Mouse (Mus musculus) G1E-ER4 (cell line): Measurements from ENCODE around the gene 4930469K13Rik. TPM values are rescaled to one million over a fixed set of nuclear protein-coding genes. Genes with fewer than 3 reads are reported as not detected.

Source experiments
- GATA1 ChIP-seq: IDR thresholded peaks from one replicate; pipeline ENCODE4 v1.8.0; 2012; ENCODE audit warnings: low read length, inconsistent platforms
- polyA plus RNA-seq: library from polyadenylated mRNA; stranded (reverse); fragments of >175 nt; gene quantifications from 2 replicates; pipeline ENCODE4 v1.2.3, GENCODE M21; 2012

4930469K13Rik gene
- not detected in 2 replicates for polyA plus RNA-seq

- no peak for TF ChIP-seq GATA1
These were observed at the start of gene 4930469K13Rik for GRCm38 (mm10) chr11:34098422-34098821. Gene 4930469K13Rik, minus strand, starts transcription at chr11:34098554.

GRCm38 (mm10) chr11:34146934-34147333 lies 48.6 kb upstream of the 4930469K13Rik start:
- no peak for TF ChIP-seq GATA1

- no peak for TF ChIP-seq GATA1
These were observed 46.1 kb upstream of the 4930469K13Rik start for GRCm38 (mm10) chr11:34144421-34144820.

DNA sequence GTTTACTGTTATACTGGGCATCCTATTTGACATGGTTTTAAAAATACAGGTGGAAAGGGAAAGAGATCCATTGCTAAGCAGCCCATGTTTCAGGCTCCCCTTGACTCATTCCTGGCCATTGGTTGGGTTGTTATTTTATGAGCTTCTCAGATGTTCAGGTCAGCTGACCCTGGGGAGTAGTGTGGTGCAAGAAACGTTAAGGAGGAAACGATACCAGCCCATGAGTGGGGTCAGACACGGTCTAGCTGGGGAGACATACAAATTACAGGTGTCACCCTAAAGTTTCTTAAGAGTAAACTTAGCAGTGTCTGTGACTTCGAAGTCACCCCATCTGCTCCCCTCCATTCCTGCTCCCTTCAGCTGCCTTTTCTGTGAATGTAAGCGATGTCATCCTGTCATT lies 45.6 kb upstream of the 4930469K13Rik start:
- TF ChIP-seq GATA1, result no peak

DNA sequence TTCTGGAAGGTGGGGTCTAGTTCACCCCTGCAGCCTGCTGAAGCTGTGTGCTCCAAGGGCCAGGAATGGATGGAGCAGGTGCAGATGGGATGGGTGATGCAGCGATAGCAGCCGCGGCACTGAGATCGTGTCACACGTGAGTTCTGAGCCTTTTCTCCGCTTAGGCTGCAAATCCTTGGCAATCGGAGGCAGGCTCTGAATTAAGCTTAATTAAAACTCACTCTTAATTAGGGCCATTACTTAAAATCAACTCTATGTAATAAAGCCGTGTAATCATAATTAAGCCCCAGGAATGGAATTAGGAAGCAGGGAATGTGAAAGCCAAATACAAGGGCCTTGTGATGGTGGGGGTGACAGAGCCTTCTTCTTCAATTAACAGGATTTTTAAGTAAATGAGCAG lies 40.9 kb upstream of the 4930469K13Rik start:
- no peak for TF ChIP-seq GATA1

DNA sequence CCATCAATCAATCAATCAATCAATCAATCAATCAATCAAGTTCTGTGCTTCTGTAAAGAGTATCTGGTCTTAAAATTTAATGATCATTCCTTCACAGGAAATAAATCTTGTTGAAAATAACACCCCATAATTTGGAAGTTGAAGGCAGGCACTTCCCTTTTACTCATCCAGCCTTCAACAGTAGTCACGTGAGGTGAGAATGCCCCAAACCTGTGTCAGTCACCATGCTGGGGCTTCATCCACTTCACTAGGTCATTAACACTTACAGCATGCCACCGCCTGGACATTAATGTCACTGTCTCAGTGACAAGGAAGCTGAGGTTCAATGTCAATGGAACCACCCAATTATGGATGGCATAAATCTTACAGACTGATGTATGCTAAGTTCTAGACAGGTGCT lies 30.1 kb upstream of the 4930469K13Rik start:
- TF ChIP-seq GATA1, result no peak

- TF ChIP-seq GATA1, result no peak
These were observed 26.5 kb upstream of the 4930469K13Rik start for GRCm38 (mm10) chr11:34124852-34125251.

GRCm38 (mm10) chr11:34123147-34123546 lies 24.8 kb upstream of the 4930469K13Rik start:
- TF ChIP-seq GATA1, result no peak

DNA sequence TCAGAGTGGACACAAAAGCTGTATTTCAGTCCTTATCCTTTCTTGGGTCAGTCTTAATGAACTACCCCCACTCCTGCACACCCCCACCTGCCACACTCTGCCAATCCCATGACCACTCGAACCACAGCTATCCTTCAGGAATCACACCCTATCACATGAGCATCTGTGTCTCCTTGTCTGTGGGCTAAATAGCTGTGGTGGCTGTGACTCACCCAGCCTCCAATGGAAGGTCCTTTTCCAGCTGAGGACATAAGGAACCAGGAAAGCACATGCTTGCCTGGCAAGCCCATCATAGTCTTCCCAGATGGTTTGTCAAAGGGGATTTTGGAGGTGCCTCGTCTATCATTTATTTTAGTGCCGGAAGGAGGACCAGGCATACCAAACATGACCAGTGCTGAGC lies 20.0 kb upstream of the 4930469K13Rik start:
- no peak for TF ChIP-seq GATA1

DNA sequence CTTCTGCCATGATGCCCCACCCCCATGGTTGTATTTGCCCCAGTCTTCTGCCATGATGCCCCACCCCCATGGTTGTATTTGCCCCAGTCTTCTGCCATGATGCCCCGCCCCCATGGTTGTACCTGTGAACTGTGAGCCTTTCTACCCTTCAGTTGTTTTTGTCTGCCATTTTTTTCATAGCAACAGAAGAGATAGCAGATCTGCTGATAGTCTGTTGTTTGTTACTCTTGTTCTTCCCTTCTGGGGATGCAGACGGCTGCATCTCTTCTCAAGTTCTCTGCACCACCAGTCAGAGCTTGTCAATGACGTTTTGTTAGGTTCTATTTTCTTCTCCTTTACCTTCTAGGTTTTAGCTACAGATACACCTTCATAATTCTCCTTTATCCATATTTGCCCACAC lies 19.2 kb upstream of the 4930469K13Rik start:
- no peak for TF ChIP-seq GATA1

- peak; percentile 37 for TF ChIP-seq GATA1
These were observed 18.3 kb upstream of the 4930469K13Rik start for GRCm38 (mm10) chr11:34116572-34117135.

DNA sequence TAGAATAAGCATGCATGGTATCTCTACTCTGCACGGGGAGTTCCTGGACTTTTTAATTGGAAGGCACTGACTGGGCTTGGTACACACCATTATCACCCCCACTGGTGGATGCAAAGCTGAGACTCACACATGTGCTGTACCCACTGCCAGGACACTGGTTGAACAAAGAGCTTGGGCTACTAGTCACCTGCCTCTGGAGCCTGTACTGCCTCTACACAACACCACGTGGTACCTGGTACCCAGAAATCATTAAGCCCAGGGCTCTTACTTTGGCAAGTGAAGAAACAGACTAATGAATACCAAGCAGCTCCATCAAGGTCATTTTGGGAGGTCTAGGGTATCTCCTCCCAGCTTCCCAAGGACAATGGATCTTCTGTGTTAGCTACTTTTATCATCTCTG lies 15.4 kb upstream of the 4930469K13Rik start:
- TF ChIP-seq GATA1, result no peak

GRCm38 (mm10) chr11:34112781-34113380 lies 14.5 kb upstream of the 4930469K13Rik start:
- no peak for TF ChIP-seq GATA1

DNA sequence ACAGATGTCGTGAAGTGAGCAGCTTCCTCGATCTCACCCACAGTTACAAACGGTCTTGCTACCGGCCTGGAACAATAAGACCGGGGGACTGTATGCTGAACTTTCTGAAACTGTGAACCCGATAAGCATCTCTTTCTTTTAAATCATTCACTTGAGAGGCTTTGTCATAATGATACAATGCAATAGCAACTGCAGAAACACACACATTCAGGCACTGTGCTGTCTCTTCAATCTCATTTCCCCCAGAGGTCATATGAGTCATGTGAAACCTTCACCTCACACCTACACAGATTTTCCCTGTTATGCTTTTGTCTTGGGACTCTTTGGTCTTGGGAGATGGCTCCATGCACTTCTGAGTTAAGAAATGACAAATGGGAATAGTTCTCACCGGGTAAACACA lies 13.6 kb upstream of the 4930469K13Rik start:
- TF ChIP-seq GATA1, result no peak

GRCm38 (mm10) chr11:34109260-34109659 lies 10.9 kb upstream of the 4930469K13Rik start:
- no peak for TF ChIP-seq GATA1

- no peak for TF ChIP-seq GATA1
These were observed 6.6 kb upstream of the 4930469K13Rik start for GRCm38 (mm10) chr11:34104919-34105318.

DNA sequence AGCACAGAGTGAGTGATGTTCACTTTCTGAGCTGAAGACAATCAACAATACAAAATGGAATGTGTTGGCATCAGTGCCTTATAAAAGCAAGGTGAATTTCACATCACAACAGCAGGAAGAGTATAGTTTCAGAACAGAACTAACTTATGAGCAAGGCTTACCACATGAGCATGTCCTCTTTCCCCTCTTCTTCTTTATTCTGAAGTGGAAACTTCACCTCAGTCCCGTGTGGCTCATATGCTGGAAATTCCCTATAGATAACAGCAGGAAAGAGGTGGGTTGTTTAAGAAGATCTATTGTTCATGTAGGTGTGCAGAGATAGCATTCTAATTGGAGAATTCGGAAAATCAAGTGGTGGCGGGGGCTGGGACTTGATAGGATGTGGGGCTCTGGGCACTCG lies 3.5 kb upstream of the 4930469K13Rik start:
- TF ChIP-seq GATA1, result no peak
